Mouse (Mus musculus) adrenal gland, postnatal 4 days (tissue): Measurements from ENCODE around the gene Plekhd1. TPM values are rescaled to one million over a fixed set of nuclear protein-coding genes. Genes with fewer than 3 reads are reported as not detected.

Source experiments
- DNase-seq, 2 experiments: peaks; one replicate each; pipeline ENCODE4 v3.0.0; 2021 to 2022; ENCODE audit warnings: low spot score in 2 of 2, mixed read lengths in 2 of 2
- total RNA-seq, 2 experiments: library from RNA; stranded (reverse); gene quantifications; 2 replicates each; pipeline ENCODE4 v1.2.3; 2021

Gene Plekhd1
- total RNA-seq, 2 experiments from 2014 or later, result 0.25 to 2.1 TPM

DNA sequence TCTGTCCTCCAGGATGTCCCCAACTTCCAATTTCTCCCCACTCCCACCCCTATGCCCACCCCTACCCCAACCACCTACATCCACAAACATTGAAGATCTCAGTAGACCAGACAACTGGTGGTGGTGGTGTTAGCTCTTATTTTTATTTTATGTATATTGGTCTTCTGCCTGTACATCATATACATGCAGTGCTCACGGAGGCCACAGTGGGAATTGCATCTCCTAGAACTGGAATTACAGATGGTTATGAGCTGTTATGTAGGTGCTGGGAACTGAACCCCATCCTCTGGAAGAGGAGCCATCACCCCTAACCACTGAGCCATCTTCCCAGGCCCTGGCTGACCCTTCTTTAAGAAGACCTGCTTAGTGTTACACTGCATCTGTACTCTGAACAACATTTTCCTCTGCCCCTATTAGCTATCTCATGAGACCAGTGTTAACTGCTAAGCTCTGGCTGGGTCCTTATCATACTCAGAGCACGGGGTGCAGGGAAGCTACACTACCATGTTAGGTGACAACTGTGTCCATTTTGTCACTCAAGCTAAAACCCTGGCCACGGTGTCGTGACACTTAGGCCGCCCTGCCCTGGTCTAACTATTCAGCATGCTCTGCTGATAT is 6.2 kb downstream of the Plekhd1 start:
- DNase-seq, result no peak

DNA sequence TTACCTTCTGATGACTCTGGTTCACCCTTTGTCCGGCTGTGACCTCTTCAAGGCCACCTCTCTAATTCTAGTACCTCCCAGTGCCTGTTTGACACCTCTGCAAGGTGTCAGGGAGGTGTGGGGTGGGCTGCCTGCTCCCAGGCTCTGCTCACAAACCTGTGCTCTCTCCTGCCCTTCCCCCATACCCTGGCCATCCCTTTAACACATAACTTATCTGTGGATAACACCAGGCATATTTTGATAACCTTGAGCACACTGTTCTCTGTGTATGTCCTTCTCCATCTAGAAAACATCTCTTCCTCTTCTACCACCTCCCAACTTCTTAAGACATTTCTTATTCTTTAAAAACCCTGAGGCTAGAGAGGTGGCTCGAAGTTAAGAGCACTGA is 6.7 kb downstream of the Plekhd1 start:
- no peak for DNase-seq

DNA sequence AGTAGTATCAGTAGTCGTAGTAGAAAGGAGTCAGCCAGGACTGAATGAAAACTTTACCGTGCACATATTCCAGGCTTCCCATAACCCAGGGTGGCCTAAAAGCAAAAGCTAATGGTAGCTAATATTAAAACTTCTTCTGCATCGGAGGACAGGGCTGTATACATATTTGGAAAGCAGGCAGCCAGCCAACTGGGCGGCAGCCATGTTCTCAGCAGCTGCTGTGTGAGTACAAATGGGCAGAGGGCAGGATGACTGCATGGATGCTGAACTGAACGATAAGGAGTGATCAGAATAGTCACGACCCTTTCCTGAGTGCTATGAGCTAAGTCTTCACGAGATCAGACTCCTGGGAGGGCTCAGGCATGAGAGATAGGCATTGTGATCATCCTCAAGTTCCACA is 8.9 kb downstream of the Plekhd1 start:
- DNase-seq, result no peak

DNA sequence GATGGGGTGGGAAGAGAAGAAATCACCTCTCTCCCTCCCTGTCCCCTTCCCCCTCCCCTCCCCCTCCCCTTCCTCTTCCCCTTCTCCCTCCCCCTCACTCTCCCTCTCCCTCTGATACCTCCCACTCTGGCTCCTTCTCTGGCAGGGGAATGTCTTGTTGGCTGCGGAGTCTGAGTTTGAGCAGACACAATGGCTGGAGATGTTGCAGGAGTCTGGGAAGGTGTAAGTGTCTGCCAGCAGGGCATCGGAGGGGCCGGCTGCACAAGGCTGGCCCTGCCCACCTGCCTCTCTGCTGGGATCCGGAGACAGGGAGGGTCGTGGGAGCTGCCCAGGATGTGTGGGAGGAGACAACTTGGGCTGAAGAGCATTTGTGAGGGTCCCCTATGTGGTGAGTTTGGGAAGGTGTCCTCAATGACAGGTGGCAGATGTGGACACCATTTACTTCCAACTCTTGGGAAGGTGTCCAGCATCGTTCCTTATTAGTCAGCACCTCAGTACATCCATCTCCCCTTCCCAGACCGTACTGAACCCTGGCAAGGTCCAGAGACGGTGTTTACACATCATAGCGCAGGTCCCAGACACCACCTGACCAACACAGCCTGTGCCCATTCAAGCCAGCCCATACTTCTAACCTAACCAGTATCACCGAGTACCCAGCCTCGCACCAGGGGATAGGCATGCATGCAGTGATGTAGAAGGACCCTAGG is 14.0 kb downstream of the Plekhd1 start:
- no peak for DNase-seq

DNA sequence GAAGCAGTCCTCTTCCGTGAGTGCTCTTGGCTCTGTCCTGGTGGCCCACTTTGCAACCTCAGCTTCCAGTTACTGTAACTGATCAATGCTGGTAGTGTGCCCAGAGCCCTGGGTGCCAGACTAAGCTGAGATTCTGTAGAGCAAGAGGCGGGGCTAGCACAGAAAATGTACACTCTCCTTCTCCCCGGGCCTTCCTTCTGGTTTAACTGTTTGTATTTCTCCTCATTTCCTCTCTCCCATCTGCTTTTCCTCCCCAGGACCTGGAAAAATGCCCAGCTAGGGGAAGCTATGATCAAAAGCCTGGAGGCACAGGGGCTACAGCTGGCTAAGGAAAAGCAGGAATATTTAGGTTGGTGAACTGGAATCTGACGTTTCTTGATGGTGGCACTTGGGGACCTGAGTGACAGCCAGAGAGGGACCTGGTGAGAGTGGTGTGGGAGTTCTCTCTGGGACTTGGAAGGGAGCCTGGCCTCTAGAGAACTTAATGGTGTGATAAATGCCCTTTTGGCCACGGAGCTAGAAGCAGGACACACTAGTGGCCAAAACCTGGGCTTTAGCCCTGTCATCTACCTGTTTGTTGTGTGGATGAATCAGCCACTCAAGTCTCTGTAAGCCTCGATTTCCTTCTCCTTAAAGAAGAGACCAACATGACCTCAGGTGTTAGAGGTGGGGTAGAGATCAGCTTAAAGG is 14.7 kb downstream of the Plekhd1 start:
- DNase-seq, result no peak

DNA sequence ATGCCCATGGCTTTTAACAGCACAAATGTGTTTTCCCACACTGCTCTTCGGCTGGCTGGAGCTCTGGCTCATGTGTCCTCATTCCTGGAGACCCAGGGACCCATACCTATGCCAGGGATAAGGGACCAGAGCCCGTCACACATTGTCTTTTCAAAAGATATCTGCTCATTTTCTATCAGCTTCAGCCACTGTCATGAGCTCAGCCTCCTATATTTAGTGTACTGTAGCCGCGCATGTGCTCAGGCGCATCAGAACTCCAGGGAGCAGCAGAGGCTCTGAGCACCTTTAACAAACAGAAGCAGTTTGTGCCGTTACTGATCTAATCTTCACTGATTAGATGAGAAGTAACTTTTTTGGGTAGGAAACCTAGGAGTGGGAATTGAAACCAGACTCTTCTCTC is 23.5 kb downstream of the Plekhd1 start:
- DNase-seq, result no peak

DNA sequence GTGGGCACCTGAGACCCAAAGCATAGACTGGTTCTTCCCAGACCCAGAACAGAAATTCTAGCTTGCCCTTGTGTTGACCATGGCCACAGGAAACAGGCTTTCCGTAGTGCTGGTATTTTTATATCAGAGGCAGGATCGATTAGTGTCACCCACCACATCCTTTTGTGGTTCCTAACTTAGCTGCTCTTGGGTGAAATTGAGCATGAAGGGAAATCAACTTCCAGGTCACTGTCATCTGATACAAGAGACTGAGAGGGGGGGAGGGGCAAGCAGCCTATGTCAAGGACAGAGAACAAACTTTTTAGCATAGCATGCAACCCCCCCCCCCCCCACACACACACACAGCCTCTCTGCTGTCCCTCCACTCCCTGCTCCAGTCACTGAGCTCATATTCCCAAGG is 26.8 kb downstream of the Plekhd1 start:
- DNase-seq, result no peak

DNA sequence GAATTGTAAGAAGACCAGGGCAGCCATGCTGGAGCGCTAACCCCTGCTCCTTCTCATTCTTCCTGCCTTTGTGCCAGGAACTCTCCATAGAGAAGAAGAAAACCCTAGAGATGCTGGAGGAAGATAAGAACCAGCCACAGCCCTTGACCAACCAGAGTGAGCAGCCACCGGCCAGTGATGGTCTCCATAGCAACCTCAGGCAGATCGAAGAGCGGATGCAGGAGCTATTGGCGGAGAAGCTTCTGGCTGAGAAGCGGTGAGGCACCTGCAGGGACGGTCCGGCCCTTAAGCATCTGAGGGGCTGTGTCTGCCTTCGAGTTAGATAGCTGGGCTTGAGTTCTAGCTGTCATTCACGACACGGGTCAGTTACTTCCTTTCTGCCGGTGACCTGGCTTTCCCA is 28.1 kb downstream of the Plekhd1 start:
- DNase-seq, result no peak

DNA sequence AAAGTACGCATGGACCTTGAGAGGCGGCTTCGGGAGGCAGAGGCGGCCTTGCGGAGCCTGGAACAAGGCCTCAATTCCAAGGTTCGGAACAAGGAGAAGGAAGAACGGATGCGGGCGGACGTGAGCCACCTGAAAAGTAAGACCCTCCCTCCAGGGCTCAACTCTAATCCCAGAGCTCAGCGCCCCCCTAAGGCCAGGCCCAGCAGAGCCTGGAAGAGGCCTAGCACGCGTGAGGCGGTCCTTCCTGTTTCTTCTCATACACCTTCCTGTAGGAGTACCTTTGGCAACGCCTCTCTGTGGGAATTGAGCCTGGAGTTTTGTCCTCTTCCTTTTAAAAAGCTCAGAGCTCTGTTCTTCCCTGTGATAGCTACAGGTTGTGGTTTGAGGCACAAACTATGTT is 29.1 kb downstream of the Plekhd1 start:
- DNase-seq, result no peak

DNA sequence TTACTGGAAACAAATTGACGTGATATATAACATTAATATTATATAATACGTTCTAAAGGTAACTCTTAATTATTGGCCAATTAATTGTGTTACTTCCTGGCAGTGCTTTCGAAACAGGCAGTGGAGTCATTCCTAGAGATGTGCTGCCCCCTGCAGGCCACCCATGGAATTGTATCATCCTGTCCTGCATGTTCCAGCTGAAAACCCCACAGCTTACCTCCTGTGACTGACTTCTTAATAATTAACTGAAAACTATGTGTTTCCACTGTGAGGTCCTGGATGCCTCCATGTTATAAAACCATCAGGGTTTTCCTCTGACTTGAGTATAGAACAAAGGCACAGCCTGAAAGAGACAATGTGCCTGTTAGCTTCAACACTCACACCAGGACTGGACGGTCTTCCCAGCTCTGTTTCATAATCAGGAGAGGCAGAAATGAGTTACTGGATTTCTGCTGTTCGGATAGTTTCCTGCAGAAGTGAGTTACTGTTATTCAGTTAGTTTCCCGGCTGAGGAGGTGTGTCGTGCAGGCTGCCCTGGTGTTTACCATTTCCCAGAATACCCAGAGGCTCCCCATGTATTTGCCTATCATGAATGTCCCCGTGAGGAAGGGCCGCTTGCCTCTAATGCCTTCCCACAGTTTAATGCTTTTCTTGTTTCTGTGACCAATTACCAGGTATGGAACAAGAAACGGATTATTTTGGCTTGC is 32.6 kb downstream of the Plekhd1 start:
- peak; percentile 57 to 69 for DNase-seq

DNA sequence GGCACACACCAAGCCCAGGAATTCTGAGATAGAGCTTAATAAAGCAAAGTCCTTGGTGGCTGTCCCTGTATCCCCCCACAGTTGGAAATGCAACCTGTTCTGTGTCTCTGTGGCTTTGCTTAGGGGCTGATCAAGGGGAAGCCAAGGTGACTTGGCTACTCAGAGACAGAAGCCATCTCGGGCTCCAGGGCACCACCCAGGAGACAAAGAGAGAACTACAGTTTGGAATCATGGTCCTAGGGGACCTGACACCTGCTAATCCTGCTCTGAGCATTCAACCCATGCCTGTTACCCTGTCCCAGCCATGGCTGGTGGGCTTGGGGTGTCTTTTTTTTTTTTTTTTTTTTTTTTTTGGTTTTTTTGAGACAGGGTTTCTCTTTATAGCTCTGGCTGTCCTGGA is 35.8 kb downstream of the Plekhd1 start:
- no peak for DNase-seq

DNA sequence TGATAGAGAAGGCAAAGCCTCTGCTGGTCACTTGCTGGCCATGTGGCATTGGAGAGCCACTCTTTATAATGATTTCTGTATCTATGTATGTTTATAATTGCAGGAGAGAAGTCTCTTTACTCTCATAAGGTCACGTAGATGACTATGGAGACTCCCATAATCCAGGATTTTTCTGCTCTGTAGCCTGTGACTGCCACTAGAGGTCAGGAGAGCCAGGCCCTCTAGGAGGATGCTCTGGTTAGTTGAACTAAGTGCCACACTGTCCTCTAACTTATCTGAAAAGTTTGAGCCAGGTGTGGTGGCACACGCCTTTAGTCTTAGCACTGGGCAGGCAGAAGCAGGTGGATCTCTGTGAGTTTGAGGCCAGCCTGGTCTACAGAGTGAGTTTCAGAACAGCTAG is 36.4 kb downstream of the Plekhd1 start:
- DNase-seq, result no peak

DNA sequence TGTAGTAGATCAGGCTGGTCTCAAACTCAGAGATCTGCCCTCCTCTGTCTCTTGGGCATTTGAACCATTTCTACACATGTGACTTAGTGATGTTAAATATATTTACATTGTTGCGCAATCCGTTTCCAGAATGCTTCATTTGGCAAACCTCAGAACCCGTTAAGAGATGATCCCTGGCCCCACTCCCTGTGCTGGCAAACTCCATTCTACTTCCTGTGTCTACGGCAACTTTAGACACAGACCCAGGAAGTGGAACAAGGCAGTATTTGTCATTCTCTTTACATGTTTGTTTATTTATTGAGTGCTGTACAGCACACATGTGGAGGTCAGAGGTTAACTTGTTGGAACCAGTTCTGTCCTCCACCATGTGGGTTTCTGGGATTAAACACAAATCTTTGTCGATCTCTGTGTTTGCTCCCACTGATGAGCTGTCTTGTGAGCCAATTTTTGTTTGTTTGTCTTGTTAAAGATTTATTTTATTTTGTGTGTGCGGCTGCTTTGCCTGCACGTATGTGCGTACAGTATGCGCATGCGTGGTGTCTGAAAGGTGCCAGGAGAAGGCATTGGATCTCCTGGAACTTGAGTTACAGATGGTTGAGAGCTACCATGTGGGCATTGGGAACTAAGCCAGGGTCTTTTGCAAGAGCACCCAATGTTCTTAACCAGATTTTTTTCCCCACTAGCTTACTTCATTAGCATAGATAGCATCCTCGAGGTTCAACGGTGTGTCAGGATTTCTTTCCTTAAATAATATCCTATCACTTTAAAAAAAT is 37.6 kb downstream of the Plekhd1 start:
- DNase-seq, result no peak

DNA sequence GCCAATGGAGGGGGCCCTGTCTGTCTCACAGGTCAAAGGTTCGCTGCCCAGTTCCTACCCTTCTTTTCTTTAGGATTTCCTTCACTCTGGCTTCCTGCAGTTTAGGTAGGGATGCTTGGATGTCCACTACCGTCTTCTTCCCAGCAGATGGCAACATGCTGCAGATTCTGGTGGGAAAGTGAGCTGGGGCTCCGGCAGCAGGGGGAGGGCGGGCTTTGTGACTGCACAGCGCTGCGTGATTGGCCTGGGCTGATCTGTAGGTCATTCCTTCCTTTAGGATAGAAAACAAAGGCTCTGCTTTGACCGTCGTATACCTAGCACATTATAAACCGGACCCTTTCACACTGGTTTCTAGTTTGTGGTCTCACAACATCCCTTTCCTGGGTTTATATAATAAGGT is 38.2 kb downstream of the Plekhd1 start:
- peak in 1 of 2 experiments; percentile 14 for DNase-seq

DNA sequence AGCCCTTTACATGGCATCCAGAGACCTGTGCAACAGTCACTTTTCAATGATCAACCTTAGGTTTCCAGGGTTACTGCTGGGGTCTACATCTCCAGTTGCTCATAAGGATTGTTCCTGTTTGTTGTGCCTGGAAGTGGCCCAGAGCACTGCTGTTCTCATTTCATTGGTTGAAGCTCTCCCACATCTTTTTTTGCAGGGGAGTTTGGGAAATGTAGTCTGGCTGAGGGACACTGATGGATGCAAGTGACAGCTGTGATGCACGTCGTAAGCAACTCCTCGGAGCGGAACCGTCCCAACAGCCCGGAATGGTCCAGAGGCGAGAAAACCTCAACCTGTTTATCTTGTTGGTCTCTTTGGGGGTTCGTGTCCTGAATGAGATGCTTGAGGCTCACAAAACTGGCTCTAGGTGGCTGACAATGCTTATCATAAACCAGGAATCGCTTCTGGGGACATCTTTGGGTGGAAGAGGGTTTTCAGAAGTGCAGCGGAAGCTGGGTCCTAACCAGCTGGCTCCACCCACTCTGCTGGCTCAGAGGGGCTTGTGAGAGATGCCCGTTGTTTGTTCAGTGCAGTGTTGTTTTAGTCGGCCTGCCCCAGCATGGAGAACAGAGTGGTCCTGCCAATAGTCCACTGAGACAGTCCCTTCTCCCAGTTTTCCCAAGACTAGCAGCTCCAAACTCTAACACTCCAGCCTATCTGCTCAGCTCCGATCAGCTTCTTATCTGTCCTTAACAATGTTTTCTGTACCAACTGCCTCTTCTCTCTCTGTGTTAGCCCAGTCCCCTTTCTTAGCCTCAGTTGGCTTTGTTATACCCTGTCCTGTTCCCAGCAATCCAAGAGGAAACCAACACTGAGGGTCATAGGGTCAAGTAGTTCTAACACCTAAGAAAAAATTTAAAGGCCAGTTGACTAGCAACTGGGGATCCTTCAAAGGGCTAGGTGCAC is 42.4 kb downstream of the Plekhd1 start:
- no peak for DNase-seq

DNA sequence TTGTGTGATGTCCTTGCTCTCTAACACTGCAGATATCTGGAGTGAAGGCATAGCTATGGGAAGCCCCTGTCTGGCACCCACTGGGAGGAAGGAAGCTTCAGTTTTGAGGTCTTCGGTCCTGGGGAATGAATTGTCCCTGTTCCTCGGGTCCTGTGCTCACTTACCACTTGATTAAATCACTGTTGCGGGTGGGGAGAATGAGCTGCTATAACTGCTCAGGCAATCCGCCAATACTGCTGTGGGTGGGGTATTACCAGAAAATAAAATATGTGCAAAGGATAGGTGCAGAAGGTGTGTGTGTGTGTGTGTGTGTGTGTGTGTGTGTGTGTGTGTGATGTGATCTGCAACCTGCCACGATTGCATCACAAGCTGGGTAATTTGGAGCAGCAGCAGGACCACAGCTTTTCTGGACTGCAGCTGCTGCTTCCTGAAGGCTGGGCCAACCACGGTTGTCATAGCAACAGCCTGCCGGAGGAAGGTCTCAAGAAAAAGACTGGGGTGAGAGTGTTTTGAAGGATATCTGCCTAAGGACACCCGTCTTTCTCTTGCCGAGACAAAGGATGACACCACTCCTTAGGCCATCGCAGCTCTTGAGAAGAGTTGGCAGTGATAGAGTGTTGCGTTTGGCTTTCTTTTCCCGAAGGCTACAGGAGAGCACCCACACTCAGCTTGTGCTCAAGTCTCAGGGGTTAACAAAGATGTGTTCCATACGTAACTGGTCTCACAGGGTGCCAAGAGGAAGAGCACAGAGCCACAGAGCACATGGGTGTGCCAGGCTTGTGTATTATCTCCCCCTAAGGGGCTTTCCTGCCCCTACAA is 44.3 kb downstream of the Plekhd1 start:
- DNase-seq, result no peak

DNA sequence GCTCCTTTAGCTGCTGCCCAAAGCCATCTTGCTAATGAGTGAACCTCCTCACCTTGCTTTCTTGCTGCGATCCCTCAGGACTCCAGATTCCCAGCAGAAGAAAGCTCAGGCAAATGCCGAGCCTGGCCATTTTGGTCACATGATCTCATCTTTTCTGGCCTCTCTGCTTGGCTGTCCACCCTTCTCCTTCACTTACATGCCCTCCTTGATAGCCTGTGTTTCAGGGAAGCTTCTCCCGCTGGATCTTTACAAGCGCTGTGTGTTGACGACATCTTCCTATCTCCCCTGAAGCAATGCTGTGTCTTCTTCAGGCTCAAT is 44.9 kb downstream of the Plekhd1 start:
- no peak for DNase-seq

DNA sequence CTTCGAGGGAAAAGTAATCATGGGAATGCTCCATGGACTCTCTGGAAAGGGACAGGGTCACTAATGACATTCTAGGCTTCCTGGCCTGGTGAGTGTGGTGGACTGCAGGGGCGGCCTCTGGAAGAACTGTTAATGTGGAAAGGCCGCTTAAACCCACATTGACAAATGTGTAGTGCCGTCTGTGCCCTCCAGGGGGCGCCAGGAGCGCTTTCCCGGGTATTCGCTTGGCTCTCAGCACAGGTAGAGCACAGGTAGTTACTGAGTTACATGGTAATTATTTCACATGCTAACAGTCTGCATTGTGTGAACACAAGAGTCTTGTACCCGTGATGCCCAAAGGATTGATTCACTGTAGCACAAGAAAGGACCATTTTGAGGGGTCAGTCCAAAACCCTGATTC is 47.1 kb downstream of the Plekhd1 start:
- DNase-seq, result no peak

DNA sequence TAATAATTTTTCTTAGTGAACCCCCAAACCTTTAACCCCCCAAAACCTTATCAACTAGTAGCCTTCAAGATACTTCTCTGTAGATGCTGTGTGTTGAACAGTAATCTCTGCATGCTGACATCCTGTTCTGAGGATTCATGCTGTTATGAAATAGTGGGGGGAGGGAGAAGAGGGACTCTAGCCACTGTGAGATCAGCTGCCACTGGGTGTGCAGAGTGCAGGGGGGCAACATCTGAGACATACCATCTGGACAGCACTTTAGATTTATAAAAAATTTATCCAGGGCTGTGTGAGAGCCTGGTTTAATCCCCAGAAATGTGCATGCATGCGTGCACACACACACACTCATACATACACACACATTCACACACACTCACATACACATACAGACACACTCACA is 52.2 kb downstream of the Plekhd1 start:
- DNase-seq, result no peak
